Mouse (Mus musculus): Measurements from ENCODE around the gene Fam117b.

Fam117b gene

DNA sequence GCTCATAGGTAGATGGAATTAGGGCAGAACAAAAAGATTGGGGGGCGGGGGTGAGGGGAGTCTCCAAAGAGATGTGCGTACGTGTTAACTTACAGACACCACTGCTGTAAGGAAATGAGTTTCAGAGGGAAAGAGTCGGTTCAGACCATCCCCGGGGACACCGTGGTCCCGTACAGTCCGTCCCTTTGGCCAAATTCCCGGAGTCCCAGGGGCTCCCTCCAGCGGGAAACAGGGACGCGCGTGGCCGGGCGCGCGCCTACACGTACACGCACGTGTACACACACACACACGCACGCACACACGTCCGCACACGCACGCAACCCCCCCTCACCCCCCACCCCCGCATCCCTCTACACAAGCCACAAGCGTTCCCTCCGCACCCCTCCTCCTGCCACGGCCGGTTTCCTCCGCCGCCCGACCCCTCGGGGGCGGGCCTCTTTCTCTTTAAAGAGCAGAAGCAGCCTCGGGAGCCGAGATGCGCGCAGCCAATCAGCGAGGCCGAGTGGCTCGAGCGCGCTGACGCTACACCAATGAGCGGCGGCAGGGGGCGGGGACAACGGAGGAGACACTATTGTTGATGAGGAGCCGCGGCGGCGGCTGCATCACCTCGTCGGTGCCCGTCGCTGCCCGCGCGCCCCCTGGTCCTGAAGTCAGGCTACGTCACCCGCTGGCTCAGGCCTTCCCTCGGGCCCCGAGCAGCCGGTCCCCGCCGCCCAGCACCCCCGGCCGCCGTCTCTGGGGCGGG lies at the start of gene Fam117b:
Gene Fam117b, plus strand, starts transcription at position 594 of the 745 bp plus-strand sequence.
- DNase-seq (ENCODE audit: low read depth, low spot score) = peak; percentile 96

DNA sequence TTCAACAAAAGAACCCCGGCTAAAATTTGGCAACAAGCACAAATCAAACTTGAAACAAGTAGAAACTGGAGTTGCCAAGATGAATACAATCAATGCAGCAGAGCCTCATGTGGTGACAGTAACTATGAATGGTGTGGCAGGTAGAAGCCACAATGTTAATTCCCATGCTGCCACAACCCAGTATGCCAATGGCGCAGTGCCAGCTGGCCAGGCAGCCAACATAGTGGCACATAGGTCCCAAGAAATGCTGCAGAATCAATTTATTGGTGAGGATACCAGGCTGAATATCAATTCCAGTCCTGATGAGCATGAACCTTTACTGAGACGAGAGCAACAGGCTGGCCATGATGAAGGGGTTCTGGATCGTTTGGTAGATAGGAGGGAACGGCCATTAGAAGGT lies 44.8 kb upstream of the Fam117b start:
- DNase-seq (ENCODE audit: low read depth, low spot score) = no peak

DNA sequence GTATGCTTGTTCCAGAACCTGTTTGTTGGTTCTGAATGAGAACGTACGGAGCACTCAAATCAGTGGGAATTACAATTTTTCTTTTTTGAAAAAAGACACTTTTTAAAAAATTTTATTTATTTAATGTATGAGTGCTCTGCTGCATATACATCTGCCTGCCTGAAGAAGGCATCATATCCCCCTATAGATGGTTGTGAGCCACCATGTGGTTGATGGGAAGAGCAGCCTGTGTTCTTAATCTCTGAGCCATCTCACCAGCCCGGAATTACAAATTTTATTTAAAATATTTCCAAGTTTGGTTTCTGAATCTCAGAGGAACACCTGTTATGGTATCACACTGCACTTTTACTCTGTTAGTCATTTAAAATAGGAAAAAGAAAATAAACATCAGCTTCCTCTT lies 38.8 kb upstream of the Fam117b start:
- DNase-seq (ENCODE audit: low read depth, low spot score) = no peak

DNA sequence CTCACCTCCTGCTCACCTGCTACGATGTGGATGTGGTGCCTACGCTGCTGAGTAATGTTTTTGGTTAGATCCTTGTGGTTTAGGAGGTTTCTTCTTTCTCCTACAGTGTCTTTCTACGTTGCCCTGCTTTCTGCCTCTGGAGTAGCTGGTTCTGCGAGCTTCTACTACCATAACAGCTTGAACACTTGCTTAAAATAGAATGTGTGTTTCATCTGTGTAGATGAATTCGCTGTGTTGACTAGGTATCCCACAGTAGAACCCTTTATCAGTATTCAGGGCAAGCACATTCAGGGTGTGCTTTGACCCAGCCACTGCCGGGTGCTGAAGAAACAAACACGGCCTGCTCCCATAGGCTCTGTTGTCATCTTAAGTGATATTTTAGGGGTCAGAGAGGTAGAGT lies 34.7 kb upstream of the Fam117b start:
- no peak for DNase-seq (ENCODE audit: low read depth, low spot score)

DNA sequence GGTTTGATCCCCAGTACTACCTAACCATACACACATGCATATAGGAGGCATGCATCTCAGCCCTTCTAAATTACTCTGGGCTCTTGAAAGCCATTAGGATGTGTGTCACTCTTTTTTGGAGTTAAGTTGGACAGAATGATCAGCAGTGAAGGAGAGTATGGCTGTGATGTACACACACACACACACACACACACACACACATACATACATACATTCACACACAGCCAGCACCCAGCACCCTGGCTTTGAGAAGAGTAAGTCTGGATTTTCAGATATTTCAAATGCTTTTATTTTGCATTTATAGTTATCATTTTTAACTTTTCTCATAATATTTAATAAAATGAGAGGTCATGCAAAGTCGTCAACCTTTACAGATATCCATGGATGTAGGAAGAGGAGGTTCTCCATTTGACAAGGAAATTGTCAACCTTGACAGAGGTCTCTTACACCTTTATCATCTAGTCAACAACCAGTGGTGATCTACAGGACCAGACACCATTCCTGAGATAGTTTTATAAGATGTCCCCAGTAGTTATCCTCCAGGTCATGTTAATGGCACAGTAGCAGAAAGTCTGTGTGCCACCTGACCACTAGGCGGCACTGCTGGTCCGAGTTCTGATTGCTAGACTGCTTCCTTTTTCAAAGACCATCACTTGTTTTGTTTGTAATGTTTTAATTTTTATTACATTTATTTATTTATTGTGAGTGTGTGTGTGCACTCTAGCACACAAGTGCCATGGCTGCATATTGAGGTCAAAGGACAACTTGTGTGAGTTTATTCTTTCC lies 29.3 kb upstream of the Fam117b start:
- peak; percentile 42 for DNase-seq (ENCODE audit: low read depth, low spot score)

DNA sequence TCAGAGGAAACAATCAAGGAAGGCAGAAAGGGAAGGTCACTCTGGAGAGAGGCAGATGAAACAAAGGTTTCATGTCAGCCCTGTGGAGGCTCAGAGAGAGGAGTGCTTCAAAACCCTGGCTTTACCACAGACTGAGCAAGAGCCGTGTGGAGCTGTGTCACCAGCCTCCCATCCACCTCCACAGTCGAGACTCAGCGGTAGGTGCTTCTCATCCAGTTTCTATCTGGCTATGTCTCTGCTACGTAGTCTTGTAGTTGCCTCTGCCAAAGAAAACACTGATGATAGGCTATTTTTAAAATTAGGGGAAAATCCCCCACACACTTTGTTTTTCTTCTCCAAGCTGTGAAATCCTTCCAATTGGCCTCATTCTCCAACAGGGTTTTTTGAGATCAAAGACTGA lies 25.9 kb upstream of the Fam117b start:
- DNase-seq (ENCODE audit: low read depth, low spot score) = no peak

DNA sequence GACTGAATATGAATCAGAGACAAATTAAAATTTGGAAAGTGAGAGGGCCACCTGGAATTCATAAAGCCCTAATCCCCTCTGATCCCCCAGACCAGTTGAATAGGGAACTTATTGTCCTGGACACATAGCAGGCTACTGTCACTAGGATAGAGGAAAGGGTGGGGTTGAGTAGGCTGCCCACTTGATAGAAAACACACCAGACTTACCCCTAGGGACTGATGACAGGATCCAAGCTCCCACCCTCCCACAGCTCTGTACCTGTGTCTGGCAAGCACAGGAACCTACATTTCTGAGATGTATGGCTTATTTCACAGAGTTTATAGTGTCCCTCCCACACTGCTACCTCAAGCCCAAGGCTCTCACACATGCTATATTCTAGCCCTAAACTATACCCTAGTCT lies 24.8 kb upstream of the Fam117b start:
- DNase-seq (ENCODE audit: low read depth, low spot score) = peak; percentile 20

DNA sequence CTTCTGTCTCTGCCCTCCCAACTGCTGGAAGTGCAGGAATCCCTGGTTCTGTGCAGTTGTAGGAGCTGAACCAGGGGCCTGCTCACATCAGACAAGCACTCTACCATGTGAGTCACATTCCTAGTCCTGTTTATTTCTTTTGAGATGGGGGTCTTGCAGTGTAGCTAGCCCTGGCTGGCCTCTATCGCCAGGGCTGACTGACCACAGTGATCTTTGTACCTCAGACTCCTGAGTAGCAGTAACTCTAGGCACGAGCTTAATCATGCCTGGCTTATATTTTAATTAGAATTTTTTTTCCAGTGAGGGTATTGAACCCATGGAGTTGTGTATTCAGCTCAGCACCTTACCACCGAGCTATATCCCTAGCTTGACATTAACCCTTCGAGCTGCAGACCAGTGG lies 21.6 kb upstream of the Fam117b start:
- DNase-seq (ENCODE audit: low read depth, low spot score) = no peak

DNA sequence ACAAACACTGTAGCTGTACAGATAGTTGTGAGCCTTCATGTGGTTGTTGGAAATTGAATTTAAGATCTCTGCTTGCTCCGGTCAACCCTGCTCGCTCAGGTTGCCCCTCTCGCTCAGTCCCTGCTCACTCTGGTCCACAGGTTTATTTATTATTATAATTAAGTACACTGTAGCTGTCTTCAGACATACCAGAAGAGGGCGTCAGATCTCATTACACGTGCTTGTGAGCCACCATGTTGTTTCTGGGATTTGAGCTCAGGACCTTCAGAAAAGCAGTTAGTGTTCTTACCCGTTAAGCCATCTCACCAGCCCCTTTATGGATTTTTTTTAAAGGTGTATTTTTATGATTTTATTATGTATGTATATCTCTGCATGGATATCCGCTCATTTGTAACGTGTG lies 20.0 kb upstream of the Fam117b start:
- DNase-seq (ENCODE audit: low read depth, low spot score) = no peak

DNA sequence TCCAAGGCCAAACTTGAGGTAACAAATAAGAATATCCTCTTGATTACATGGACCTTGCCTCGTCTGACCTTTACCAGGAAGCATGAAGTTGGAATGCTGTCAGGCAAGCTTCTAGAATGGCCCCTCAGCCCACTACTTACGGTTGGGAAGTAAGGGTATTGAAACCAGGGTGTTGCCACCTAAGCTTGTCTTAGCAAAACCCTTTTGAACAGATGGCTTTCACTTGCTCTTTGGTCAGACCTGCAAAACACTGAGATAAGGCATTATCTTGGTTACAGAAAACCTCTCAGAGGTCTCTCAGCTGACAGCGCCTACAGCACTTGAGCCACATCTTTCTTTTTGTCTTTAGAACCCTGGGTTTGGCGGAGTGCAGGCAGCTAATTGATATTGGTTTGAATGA lies 18.8 kb upstream of the Fam117b start:
- DNase-seq (ENCODE audit: low read depth, low spot score) = no peak

DNA sequence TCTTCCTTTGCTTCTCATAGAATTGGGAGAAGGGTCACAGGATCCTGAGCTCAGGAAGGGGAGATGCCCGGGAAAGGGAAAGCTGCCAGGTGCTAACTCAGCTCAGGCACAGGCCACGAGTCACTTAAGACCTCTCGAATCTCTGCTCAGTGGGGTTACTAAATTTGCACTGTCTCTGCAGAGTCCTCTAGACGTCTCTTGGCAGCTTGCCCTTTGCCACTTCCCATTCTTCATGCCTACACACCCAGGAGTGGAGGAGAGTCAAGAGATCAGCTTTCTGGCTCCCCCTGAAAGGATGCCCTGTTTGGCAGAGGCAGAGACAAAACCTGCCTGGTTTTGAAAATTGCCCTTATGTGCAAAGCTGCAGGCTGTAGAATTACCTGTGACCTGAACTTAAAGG lies 17.4 kb upstream of the Fam117b start:
- DNase-seq (ENCODE audit: low read depth, low spot score) = no peak

DNA sequence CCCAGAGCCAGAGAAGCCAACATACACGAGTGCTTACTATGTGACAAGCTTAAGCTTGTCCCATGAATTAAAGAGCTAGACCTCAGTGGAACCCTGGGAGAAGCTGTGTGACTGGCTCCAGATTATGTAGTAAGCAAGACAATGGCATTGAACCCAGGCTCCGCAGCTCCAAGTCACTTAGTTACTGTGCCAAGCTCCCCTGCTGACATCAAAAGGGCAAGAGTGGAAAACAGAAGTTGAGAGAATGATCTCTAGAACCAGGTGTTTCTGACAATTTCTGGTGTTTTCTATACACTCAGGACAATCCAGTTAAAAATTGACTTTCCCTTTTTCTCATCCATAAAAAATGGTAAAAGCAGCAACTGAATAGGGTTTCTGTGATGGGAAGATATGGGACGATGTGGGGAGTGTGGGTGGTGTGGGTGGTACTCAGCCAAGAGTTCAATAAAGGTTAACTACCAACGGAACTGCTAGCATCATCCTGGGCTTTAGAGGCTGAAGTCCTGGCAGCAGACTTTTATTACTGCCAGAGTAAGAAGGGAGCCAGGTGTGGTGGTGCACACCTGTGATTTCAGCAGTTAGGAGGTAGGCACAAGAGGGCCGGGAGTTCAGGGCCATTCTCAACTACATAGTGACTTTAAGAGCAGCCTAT lies 15.5 kb upstream of the Fam117b start:
- no peak for DNase-seq (ENCODE audit: low read depth, low spot score)

DNA sequence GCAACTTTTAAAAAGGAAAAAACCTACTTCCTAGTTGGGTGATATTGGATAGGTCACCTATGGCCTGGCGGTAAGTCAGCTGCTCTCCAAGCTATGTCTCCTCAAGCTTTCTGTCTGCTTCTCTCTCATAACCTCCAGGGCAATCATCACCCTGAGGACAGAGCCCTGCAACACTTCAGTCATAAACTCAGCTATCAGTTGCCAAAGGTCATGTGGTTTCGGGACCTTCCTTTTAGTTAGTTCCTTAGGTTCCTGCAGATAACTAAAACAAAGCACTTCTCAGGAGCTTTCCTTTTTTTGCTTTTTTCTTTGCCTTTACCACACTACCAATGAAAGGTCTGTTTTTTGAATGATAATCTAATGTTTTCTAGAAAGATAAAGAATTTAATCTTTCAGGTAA lies 13.1 kb upstream of the Fam117b start:
- DNase-seq (ENCODE audit: low read depth, low spot score) = no peak

DNA sequence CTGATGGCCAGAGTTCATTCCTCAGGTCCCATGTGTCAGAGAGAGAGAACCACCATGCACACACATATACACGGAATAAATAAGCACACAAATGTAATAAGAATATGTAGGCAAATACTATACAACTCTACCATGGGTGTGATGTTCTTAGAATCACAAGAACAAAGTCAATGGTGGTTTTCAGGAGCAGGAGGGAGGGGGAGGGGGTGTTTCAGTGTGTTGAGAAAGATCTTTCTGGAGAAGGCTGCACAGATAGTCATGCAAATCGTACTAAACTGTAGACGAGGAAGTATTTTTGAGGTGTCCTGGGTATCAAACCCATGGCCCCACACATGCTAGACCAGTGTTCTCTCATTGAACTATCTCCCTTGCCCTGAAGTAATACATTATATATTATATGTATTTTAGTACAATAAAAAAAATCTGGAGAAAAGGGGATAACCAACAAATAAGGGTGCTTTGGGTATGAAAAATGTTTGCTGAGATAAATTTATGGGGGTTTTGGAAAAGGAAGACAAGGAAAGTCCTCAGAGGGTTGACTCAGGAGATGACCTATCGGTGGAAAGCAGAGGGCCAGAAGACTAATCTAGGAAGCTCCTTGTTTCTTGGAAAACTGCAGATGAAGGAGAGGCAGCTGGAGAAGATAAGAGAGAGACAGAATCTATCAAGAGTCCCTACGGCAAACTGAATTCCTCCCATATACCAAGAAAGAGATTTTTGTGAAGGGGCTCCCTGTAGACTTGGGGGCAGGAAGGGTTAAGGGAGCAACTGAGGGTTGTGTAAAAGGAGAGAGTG lies 11.5 kb upstream of the Fam117b start:
- DNase-seq (ENCODE audit: low read depth, low spot score) = no peak

DNA sequence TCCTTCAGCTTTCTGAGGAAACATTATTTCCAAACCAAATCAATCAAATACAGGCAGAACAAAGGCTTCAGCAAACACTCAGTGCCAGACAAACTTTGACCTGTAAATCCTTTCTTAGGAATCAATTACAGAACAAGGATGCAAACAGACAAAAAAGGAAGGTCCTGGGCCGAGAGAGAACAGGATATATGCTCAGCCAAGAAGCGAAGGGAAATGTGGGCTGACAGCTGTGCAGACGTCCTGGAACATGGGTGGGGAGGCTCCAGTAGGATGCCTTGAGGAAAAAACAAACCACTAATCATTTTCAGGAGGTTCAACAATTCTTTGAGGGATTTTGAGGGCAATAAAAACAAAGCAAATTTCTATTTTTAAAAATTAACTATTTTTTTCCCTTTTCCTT lies 10.2 kb upstream of the Fam117b start:
- DNase-seq (ENCODE audit: low read depth, low spot score) = no peak

DNA sequence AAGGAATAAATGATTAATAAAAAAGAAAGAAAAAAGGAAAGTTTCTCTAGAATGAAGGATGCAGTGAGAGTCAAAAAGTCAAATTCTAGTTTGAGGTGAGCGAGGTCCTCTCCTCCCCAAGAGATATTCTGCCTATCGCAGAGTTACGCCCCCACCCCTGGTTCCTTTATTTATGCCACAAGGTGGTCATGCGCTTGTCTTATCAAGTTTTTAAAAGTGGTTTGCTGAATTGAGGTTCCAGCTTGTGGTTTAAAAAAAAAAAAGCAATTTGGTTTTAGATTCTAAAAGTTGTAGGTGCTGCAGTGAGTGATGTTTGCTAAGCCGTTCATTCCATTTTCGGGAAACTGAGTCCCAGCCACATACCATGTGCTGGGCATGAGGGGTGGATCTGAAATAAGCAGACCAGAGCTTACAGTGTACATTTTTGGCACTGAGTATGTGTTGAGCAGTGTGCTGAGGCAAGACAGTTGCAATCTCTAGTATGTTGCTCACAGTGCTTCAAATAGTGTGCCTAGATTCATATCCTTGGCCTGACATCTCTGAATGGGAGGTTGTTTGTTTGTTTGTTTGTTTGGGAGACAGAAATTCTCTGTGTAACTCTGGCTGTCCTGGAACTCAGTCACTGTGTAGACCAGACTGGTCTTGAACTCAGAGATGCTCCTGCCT lies 8.0 kb upstream of the Fam117b start:
- no peak for DNase-seq (ENCODE audit: low read depth, low spot score)

DNA sequence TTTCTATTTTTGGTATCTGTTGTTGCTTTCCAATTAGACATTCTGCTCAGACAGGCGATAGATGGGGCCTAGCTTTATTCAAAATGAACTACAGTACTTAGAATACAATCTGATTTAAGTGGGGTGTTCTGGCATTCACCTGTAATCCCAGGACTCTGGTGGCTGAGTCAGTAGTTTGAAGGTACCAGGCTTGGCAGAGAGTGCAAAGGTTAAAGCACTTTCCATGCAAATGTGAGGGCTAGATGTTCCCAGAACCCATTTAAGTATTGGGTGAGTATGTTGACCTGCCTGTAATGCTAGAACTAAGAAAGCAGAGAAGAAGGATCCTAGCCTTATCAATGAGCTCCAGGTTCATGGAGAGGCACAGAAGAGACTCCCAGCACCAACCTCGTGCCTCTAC lies 6.9 kb upstream of the Fam117b start:
- no peak for DNase-seq (ENCODE audit: low read depth, low spot score)

DNA sequence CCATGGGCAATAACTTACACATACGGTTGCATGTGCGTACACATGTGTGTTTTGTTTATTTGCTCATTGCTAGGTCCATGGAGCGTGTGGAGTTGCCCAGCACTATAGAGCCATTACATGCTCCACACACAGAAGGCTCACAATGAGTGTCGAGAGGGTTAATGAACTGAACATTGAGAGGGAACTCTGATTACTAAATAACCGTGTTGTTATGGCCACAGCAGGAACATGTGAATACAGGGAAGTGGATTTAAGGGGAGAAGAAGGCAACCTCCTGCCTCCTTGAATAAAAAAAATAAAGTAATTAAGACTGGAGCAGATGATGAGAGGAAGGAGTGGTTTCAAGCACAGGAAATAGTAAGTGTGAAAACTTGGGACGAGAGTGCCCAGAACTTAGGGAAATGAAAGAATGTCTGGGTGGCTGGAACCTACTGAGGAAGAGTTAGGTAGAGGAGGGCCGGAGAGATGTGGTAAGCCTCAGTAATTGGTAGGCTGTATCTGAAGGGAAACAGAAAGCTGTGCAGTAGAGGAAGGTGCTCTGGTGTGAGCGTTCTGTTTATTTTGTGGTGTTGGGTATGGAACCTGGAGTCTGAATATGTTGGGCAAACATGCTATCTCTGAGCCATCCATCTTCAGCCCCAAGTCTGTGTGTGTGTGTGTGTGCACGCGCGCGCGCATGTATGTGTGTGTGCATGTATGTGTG lies 5.8 kb upstream of the Fam117b start:
- DNase-seq (ENCODE audit: low read depth, low spot score) = no peak

DNA sequence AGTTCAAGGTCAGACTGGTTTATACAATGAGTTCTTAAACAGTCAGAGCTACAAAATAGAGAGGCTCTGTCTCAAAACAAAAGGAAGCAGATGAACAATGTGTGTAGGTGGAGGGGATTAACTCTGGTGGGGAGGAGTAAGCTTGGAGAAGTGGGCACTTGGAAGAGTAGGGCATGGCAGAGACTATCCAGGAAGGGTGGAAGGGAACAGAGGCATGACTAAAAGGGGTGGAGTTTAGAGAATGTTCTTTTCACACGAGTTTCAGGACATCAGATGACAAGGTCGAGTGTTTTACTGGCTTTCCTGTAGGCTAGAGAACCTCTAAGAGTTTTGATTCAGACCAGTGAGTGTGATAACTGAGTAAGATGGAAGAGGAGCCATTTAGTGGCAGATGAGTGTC lies 5.1 kb upstream of the Fam117b start:
- DNase-seq (ENCODE audit: low read depth, low spot score) = no peak

DNA sequence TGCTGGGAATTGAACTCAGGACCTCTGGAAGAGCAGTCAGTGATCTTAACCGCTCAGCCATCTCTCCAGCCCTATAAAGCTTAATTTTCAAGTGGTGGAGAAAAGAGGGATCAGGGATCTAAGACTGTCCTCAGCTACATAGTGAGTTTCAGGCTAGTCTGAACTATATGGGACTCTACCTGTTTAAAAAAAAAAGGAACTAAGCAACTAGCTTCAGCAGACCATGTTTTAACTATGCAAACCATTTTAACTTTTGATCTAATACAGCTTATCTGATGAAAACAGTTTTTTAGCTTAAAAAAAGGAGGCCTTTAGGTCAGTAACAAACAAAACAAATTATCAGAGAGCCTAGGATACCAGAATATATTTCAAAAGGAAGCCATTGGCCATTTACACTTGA lies 1.9 kb upstream of the Fam117b start:
- DNase-seq (ENCODE audit: low read depth, low spot score) = no peak

Data from forelimb bud, embryonic 11.5 days (tissue).